Mouse (Mus musculus): ENCODE data around the gene Gpr108. TPM values are rescaled to one million over a fixed set of nuclear protein-coding genes. Genes with fewer than 3 reads are reported as not detected.

The Gpr108 gene
- polyA plus RNA-seq (2015; fragmentation: Illumina TruSeq; extraction: RNeasy Lipid Tissue Mini Kit (QIAGEN cat#74804); ENCODE audit: insufficient read depth, low read depth, low replicate concordance) = 23.7 TPM

GRCm38 (mm10) chr17:57248201-57248699 is at the start of gene Gpr108:
Gene Gpr108 (minus strand): TSS chr17:57248446.

GRCm38 (mm10) chr17:57278943-57279590 is 30.8 kb upstream of the Gpr108 start, which contains the start of gene Vav1:
Gene Vav1 (plus strand): TSS chr17:57279100.

GRCm38 (mm10) chr17:57249186-57250181 is 1.2 kb upstream of the Gpr108 start, which contains the start of gene Trip10:
Gene Trip10 (plus strand): TSS chr17:57249455.

GRCm38 (mm10) chr17:57228014-57228413 is 20.2 kb downstream of the Gpr108 start, which contains the start of gene C3:
Gene C3 (minus strand): TSS chr17:57228136.

GRCm38 (mm10) chr17:57194041-57194507 is 54.2 kb downstream of the Gpr108 start, which contains the start of gene Tnfsf14:
Gene Tnfsf14 (minus strand): TSS chr17:57194177.

Other genes starting within 250 kb of the Gpr108 start
- not detected for gene Pspn, start 248.4 kb downstream of the Gpr108 start, polyA plus RNA-seq (2015; fragmentation: Illumina TruSeq; extraction: RNeasy Lipid Tissue Mini Kit (QIAGEN cat#74804); ENCODE audit: insufficient read depth, low read depth, low replicate concordance)
- 7.4 TPM for gene Gtf2f1, start 237.2 kb downstream of the Gpr108 start, polyA plus RNA-seq (2015; fragmentation: Illumina TruSeq; extraction: RNeasy Lipid Tissue Mini Kit (QIAGEN cat#74804); ENCODE audit: insufficient read depth, low read depth, low replicate concordance)
- not detected for gene Gm17949, start 237.0 kb downstream of the Gpr108 start, polyA plus RNA-seq (2015; fragmentation: Illumina TruSeq; extraction: RNeasy Lipid Tissue Mini Kit (QIAGEN cat#74804); ENCODE audit: insufficient read depth, low read depth, low replicate concordance)
- gene Khsrp, start 216.9 kb downstream of the Gpr108 start, polyA plus RNA-seq (2015; fragmentation: Illumina TruSeq; extraction: RNeasy Lipid Tissue Mini Kit (QIAGEN cat#74804); ENCODE audit: insufficient read depth, low read depth, low replicate concordance) = 14.1 TPM
- gene Slc25a41, start 206.8 kb downstream of the Gpr108 start, polyA plus RNA-seq (2015; fragmentation: Illumina TruSeq; extraction: RNeasy Lipid Tissue Mini Kit (QIAGEN cat#74804); ENCODE audit: insufficient read depth, low read depth, low replicate concordance) = not detected
- 20.0 TPM for gene Crb3, start 189.3 kb downstream of the Gpr108 start, polyA plus RNA-seq (2015; fragmentation: Illumina TruSeq; extraction: RNeasy Lipid Tissue Mini Kit (QIAGEN cat#74804); ENCODE audit: insufficient read depth, low read depth, low replicate concordance)
- 15.4 TPM for gene Slc25a23, start 188.6 kb downstream of the Gpr108 start, polyA plus RNA-seq (2015; fragmentation: Illumina TruSeq; extraction: RNeasy Lipid Tissue Mini Kit (QIAGEN cat#74804); ENCODE audit: insufficient read depth, low read depth, low replicate concordance)
- 3.3 TPM for gene Dennd1c, start 169.9 kb downstream of the Gpr108 start, polyA plus RNA-seq (2015; fragmentation: Illumina TruSeq; extraction: RNeasy Lipid Tissue Mini Kit (QIAGEN cat#74804); ENCODE audit: insufficient read depth, low read depth, low replicate concordance)
- gene Tubb4a, start 160.7 kb downstream of the Gpr108 start, polyA plus RNA-seq (2015; fragmentation: Illumina TruSeq; extraction: RNeasy Lipid Tissue Mini Kit (QIAGEN cat#74804); ENCODE audit: insufficient read depth, low read depth, low replicate concordance) = 1.5 TPM
- gene Tnfsf9, start 143.1 kb downstream of the Gpr108 start, polyA plus RNA-seq (2015; fragmentation: Illumina TruSeq; extraction: RNeasy Lipid Tissue Mini Kit (QIAGEN cat#74804); ENCODE audit: insufficient read depth, low read depth, low replicate concordance) = 1.3 TPM
- gene Cd70, start 98.7 kb downstream of the Gpr108 start, polyA plus RNA-seq (2015; fragmentation: Illumina TruSeq; extraction: RNeasy Lipid Tissue Mini Kit (QIAGEN cat#74804); ENCODE audit: insufficient read depth, low read depth, low replicate concordance) = not detected
- not detected for gene Tnfsf14, start 54.3 kb downstream of the Gpr108 start, polyA plus RNA-seq (2015; fragmentation: Illumina TruSeq; extraction: RNeasy Lipid Tissue Mini Kit (QIAGEN cat#74804); ENCODE audit: insufficient read depth, low read depth, low replicate concordance)
- gene C3, start 20.3 kb downstream of the Gpr108 start, polyA plus RNA-seq (2015; fragmentation: Illumina TruSeq; extraction: RNeasy Lipid Tissue Mini Kit (QIAGEN cat#74804); ENCODE audit: insufficient read depth, low read depth, low replicate concordance) = 236 TPM
- gene Trip10, start 1.0 kb upstream of the Gpr108 start, polyA plus RNA-seq (2015; fragmentation: Illumina TruSeq; extraction: RNeasy Lipid Tissue Mini Kit (QIAGEN cat#74804); ENCODE audit: insufficient read depth, low read depth, low replicate concordance) = 19.2 TPM
- gene Vav1, start 30.7 kb upstream of the Gpr108 start, polyA plus RNA-seq (2015; fragmentation: Illumina TruSeq; extraction: RNeasy Lipid Tissue Mini Kit (QIAGEN cat#74804); ENCODE audit: insufficient read depth, low read depth, low replicate concordance) = 2.0 TPM
- gene Adgre1, start 110.2 kb upstream of the Gpr108 start, polyA plus RNA-seq (2015; fragmentation: Illumina TruSeq; extraction: RNeasy Lipid Tissue Mini Kit (QIAGEN cat#74804); ENCODE audit: insufficient read depth, low read depth, low replicate concordance) = 3.5 TPM

All from pancreas, adult 10 weeks (tissue).